Mouse (Mus musculus) large intestine, adult 2 months (tissue): ENCODE measurements around the gene Phf14. TPM values are rescaled to one million over a fixed set of nuclear protein-coding genes. Genes with fewer than 3 reads are reported as not detected.
A peak's percentile ranks its signal among the peaks of the same experiment; 100 is the strongest.
"Not testable (repeated sequence)": the region's sequence is repeated elsewhere in the genome, so short reads cannot be mapped to it uniquely, and the experiment has no call there.

Experiments used
- DNase-seq: peaks from one replicate; pipeline ENCODE4 v3.0.0-alpha.2; 2012; ENCODE audit warnings: low read depth, low spot score
- WGBS: fragments of 180-500 bp; shearing (Covaris S2); methylation state at CpG from one replicate; pipeline ENCODE4 v1.1.7; 2018; 5-methylcytosine and 5-hydroxymethylcytosine counted together
- polyA plus RNA-seq: library from polyadenylated mRNA; depleted of rRNA; stranded (reverse); fragments of >200 nt; gene quantifications from 2 replicates; pipeline ENCODE4 v1.2.3, GENCODE M21; 2012; rRNA removed

Gene Phf14
- 3.4 and 5.4 TPM in 2 replicates for polyA plus RNA-seq

- DNase-seq, result peak; percentile 66
- WGBS, result under 1% methylated on average over 59 of the region's 59 CpGs
Observed at GRCm38 (mm10) chr6:11907269-11908032, at the start of gene Phf14, which contains the start of gene Ndufa4. Gene Phf14 (plus strand): TSS chr6:11907809. Gene Ndufa4 (minus strand): TSS chr6:11907497.

- not testable (repeated sequence) for DNase-seq
- no CpG with 5 or more reads among the region's 2 CpGs for WGBS
Observed at GRCm38 (mm10) chr6:11875364-11875763, 32.2 kb upstream of the Phf14 start.

DNA sequence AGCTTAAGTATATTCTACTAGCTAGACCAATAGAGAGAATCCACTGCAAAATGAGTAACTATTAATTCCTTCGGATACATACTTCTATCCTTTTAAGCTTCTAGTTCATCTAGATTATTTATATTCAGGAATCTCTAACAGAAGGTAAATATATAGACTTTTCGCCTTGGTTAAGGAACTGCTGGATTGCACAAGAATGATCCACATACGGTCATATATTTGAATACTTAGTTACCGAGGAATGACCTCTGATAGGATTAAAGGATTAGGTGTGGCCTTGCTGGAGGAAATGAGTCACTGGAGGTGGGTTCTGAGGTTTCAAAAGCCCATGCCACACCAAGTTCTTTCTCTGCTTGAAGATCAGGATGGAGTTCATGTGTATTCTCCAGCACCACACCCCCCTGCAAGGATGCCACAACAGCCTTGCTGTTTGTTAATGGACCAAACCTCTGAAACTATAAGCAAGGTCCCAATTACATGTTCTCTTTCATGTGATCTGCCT, 6.7 kb upstream of the Phf14 start:
- no peak for DNase-seq
- WGBS, result 66% methylated on average over 4 of the region's 4 CpGs

- under 1% methylated on average over 5 of the region's 5 CpGs for WGBS
- DNase-seq, result no peak
Observed at GRCm38 (mm10) chr6:11906890-11907268, 730 bp upstream of the Phf14 start.

- no peak for DNase-seq
- WGBS, result 12% methylated on average over 7 of the region's 7 CpGs
Observed at GRCm38 (mm10) chr6:11908170-11908569, 561 bp downstream of the Phf14 start.

- peak; percentile 47 for DNase-seq
- under 1% methylated on average over 20 of the region's 20 CpGs for WGBS
Observed at GRCm38 (mm10) chr6:11925496-11926041, 18.0 kb downstream of the Phf14 start.

DNA sequence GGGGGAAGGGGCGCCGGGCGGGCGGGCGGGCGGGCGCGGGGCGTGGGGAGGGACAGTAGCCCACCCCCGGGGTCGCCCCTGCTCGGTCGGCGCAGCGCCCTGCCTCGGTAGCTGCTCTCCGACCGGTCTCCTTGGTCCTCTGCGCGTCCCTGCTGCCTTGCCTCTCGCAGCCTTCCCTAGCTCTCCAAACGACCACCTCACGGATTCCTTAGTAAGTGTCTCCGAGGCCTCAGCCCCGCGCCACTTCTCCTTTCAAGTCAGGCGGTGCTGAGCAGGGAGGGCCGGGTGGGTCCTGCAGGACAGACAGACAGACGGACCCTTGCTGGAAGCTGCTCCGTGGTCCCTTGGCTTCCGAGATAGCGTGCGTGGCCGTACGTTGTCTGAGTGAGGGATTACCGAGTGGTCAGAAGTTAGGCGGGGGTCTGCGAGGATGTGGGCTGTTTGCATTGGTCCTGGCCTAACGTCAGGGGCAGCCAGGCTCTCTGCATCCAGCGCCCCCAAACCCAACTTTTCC, 18.5 kb downstream of the Phf14 start:
- DNase-seq, result no peak
- WGBS, result under 1% methylated on average over 40 of the region's 40 CpGs

DNA sequence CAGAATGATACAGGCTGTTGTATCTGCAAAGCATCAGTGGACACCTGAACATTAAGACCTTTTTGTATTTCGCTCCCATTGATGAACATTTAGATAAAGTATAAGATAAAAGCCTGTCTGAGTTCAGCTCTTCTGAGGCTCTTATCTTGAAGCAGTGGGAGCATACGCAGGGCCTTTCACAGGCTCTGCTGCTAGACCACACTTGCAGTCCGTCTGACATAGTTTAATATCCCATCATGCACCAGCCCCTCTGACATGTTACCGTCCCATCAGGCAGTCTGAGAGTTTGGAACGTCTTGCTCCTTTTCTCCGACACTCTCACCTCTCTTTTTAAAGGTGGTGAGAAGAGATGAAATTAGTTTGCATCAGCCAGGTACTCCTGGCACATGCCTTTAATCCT, 19.9 kb downstream of the Phf14 start:
- WGBS, result 88% methylated on average over 6 of the region's 6 CpGs

GRCm38 (mm10) chr6:11933403-11933802, 25.8 kb downstream of the Phf14 start:
- WGBS, result 93% methylated on average over 7 of the region's 7 CpGs

More for the DNA sequence above, 19.9 kb downstream of the Phf14 start:
- no peak for DNase-seq

DNA sequence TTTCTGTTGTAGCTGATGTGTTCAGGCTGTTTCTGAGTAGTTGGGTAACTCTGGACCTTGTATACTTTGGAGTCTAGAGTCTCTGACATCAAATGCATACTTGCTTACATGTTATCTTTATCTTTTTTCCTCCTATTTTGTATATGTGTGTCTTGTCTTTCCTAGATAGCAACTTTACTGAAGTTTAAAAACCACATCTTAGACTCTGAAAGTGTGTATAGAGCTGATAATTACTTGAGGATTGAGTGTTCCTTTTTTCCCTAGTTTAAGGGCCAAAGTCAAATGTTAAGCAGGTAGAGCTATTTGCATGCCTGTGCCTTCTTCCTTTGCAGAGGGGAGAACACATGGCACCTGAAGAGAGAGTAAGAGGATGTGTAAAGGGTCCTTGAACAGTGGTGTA, 33.3 kb downstream of the Phf14 start:
- no peak for DNase-seq

More at GRCm38 (mm10) chr6:11933403-11933802, 25.8 kb downstream of the Phf14 start:
- no peak for DNase-seq

DNA sequence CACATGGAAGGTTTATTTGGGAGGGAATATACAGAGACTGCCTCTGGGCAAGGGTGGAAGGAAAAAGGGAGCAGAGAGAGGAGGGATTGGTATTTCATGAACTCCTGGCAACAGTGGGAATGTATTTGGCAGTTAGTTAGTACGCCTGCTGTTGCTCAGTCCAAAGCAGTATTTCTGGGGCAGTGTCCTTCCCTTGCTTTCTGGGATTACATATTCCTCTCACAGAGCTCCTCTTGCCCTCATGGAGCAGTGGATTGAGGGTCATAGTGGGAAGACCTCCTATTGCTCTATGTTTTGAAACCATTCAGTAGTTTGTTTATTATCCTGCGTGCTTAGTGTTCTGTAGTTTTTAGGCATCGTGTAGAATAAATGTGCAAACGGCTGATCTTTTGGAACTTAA, 34.5 kb downstream of the Phf14 start:
- no peak for DNase-seq
- 92% methylated on average over 4 of the region's 4 CpGs for WGBS

- no peak for DNase-seq
- WGBS, result 91% methylated on average over 1 of the region's 1 CpGs
Observed at GRCm38 (mm10) chr6:11948100-11948499, 40.5 kb downstream of the Phf14 start.

GRCm38 (mm10) chr6:11960172-11960571, 52.6 kb downstream of the Phf14 start:
- no peak for DNase-seq
- WGBS, result 94% methylated on average over 7 of the region's 7 CpGs

GRCm38 (mm10) chr6:11993782-11994181, 86.2 kb downstream of the Phf14 start:
- 92% methylated on average over 1 of the region's 1 CpGs for WGBS
- no peak for DNase-seq

GRCm38 (mm10) chr6:11998576-11998975, 91.0 kb downstream of the Phf14 start:
- DNase-seq, result no peak
- WGBS, result 73% methylated on average over 4 of the region's 4 CpGs

DNA sequence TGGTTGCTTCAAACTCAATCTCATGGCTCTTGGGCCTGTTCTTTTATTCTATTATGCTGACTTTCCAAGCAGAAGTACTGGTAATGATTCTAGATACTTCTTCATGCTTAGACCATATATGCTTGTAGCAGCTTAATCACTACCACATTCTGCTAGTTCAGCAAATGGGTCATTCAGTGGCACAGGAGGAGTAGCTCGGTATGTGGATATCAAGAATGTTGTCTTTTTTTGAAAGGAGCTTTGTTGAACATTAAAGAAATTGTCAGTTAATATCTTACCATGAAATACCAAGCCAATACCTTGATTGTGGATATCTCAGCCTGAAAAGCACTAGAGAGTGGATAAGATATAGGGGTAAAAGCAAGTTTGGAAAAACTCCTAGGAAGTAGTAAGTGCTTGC, 91.9 kb downstream of the Phf14 start:
- no peak for DNase-seq
- WGBS, result 89% methylated on average over 1 of the region's 1 CpGs

DNA sequence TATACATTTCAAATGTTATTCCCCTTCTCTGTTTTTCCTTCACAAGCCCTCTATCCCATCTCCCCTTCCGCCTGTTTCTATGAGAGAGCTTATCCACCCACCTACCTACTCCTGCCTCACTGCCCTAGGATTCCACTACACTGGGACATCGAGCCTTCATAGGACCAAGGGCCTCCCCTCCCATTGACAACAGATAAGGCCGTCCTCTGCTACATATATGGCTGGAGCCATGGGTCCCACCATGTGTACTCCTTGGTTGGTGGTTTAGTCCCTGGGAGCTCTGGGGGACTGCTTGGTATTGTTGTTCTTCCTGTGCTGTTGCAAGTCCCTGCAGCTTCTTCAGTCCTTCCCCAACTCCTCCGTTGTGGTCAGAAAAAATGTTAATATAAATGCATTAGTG, 97.8 kb downstream of the Phf14 start:
- WGBS, result 91% methylated on average over 4 of the region's 4 CpGs
- no peak for DNase-seq

GRCm38 (mm10) chr6:12006001-12006400, 98.4 kb downstream of the Phf14 start:
- WGBS, result 95% methylated on average over 1 of the region's 1 CpGs
- DNase-seq, result no peak

- no peak for DNase-seq
- WGBS, result 79% methylated on average over 5 of the region's 5 CpGs
Observed at GRCm38 (mm10) chr6:12012103-12012502, 104.5 kb downstream of the Phf14 start.

DNA sequence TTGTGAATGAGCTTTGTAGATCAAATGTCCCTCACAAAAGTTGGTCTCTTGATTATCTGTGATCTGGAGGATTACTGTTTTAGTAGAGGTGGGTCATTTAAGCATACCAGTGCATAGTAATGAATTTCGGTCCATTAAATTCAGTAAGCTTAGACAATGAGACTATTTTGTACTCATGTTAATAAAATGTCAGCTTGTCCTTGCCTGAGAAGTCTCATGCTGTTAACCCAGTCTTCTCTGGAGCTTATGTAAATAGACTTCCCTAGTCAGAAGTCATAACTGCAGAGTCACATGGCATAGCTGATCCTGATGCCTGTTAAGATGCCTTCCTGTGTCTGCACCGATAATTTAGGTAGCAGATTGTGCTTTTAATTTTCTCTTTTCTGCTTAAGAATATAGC, 106.4 kb downstream of the Phf14 start:
- no peak for DNase-seq
- whole genome bisulfite sequencing, result 36% methylated on average over 2 of the region's 2 CpGs

GRCm38 (mm10) chr6:12014733-12015132, 107.1 kb downstream of the Phf14 start:
- 53% methylated on average over 2 of the region's 2 CpGs for WGBS
- no peak for DNase-seq
